Mouse (Mus musculus) CH12.LX (cell line): Measurements from ENCODE around the gene Casq2.

Experiments used
- BHLHE40 ChIP-seq: IDR thresholded peaks from 2 replicates; pipeline ENCODE4 v1.6.1; 2011; ENCODE audit warnings: mild to moderate bottlenecking, low read depth, low read length, improper control_type of control experiment
- CHD1 ChIP-seq: IDR thresholded peaks from 2 replicates; pipeline ENCODE4 v1.6.1; 2012; ENCODE audit warnings: low read depth, low read length, improper control_type of control experiment, inconsistent platforms
- CTCF ChIP-seq, 2 experiments: IDR thresholded peaks in 1 of 2; conservative IDR thresholded peaks in 1 of 2; 2 replicates each; pipeline ENCODE4 v1.5.1; 2011 to 2012; ENCODE audit warnings: low read depth in 2 of 2, low read length in 2 of 2, improper control_type of control experiment in 1 of 2, inconsistent platforms in 1 of 2, mild to moderate bottlenecking in 1 of 2, moderate library complexity in 1 of 2
- KAT2A ChIP-seq: IDR thresholded peaks from 2 replicates; pipeline ENCODE4 v1.6.1; 2012; ENCODE audit warnings: low read length, improper control_type of control experiment, inconsistent platforms; ENCODE audit not compliant: insufficient replicate concordance
- MAFK ChIP-seq: IDR thresholded peaks from 2 replicates; pipeline ENCODE4 v1.6.1; 2011; ENCODE audit warnings: low read length, improper control_type of control experiment; ENCODE audit not compliant: insufficient replicate concordance
- POLR2A ChIP-seq: IDR thresholded peaks from 2 replicates; pipeline ENCODE4 v1.6.1; 2011; ENCODE audit warnings: low read depth, mild to moderate bottlenecking, improper control_type of control experiment, low read length
- RAD21 ChIP-seq: IDR thresholded peaks from 2 replicates; pipeline ENCODE4 v1.6.1; 2011; ENCODE audit warnings: low read depth, mild to moderate bottlenecking, low read length, improper control_type of control experiment, moderate library complexity
- ZC3H11A ChIP-seq: IDR thresholded peaks from 2 replicates; pipeline ENCODE4 v1.6.1; 2012; ENCODE audit warnings: low read depth, mild to moderate bottlenecking, inconsistent platforms, low read length, improper control_type of control experiment
- ZMIZ1 ChIP-seq: IDR thresholded peaks from 2 replicates; pipeline ENCODE4 v1.6.1; 2012; ENCODE audit warnings: low read depth, mild to moderate bottlenecking, inconsistent platforms, low read length, improper control_type of control experiment

- TF ChIP-seq CTCF (conservative IDR thresholded peaks at IDR 0.05 in 1 of 2, IDR thresholded peaks at IDR 0.05 in 1 of 2; ENCODE audit: low read depth in 2 of 2, low read length in 2 of 2) (no peak), ZMIZ1 (no peak), ZC3H11A (no peak), KAT2A (no peak), RAD21 (no peak), POLR2A (no peak), CHD1 (no peak), MAFK (no peak), BHLHE40 (no peak)
Observed at GRCm38 (mm10) chr3:102108201-102108600, 22.0 kb downstream of the Casq2 start.
